Mouse (Mus musculus): ENCODE results near the gene Keap1. TPM values are rescaled to one million over a fixed set of nuclear protein-coding genes. Genes with fewer than 3 reads are reported as not detected.
"Not testable (repeated sequence)": the region's sequence is repeated elsewhere in the genome, so short reads cannot be mapped to it uniquely, and the experiment has no call there.

Keap1 gene
- polyA plus RNA-seq, 1 experiment = 19.6 TPM

GRCm38 (mm10) chr9:21273520-21274228 is 34.5 kb upstream of the Keap1 start:
- H3K36me3 ChIP-seq (ENCODE audit: control insufficient read depth, insufficient read depth, low read length, poor library complexity, severe bottlenecking) = peaks cover 41% of the 10 kb centered on the region

GRCm38 (mm10) chr9:21273094-21273493 is 33.9 kb upstream of the Keap1 start:
- TF ChIP-seq EP300 (IDR thresholded peaks at IDR 0.05; ENCODE audit: insufficient read depth, low read depth, low read length) = no peak
- no peak for TF ChIP-seq CTCF (IDR thresholded peaks at IDR 0.05; ENCODE audit: low read depth, low read length)
- TF ChIP-seq POLR2A (IDR thresholded peaks at IDR 0.05; ENCODE audit: insufficient read depth, low read length) = no peak
- no peaks in the 10 kb centered on the region for H3K4me1 ChIP-seq (ENCODE audit: control insufficient read depth, insufficient read depth, low read length)
- H3K9me3 ChIP-seq (replicated peaks; ENCODE audit: control insufficient read depth, insufficient read depth, low read length, poor library complexity, severe bottlenecking) = no peaks in the 10 kb centered on the region
- H3K27me3 ChIP-seq (ENCODE audit: control insufficient read depth, insufficient read depth, low read length, poor library complexity, severe bottlenecking) = no peaks in the 10 kb centered on the region
- H3K9ac ChIP-seq (ENCODE audit: low read depth, poor library complexity, severe bottlenecking) = no peak overlapping the region
- H3K27ac ChIP-seq (ENCODE audit: insufficient read depth, low read length) = no peak overlapping the region
- H3K36me3 ChIP-seq (ENCODE audit: control insufficient read depth, insufficient read depth, low read length, poor library complexity, severe bottlenecking) = peaks cover 47% of the 10 kb centered on the region
- H3K4me3 ChIP-seq (ENCODE audit: low read depth, low read length) = no peak overlapping the region

More at GRCm38 (mm10) chr9:21273520-21274228, 34.5 kb upstream of the Keap1 start:
- no peak overlapping the region for H3K4me3 ChIP-seq (ENCODE audit: low read depth, low read length)
- TF ChIP-seq EP300 (IDR thresholded peaks at IDR 0.05; ENCODE audit: insufficient read depth, low read depth, low read length) = no peak
- TF ChIP-seq POLR2A (IDR thresholded peaks at IDR 0.05; ENCODE audit: insufficient read depth, low read length) = no peak
- no peak for TF ChIP-seq CTCF (IDR thresholded peaks at IDR 0.05; ENCODE audit: low read depth, low read length)
- no peaks in the 10 kb centered on the region for H3K27me3 ChIP-seq (ENCODE audit: control insufficient read depth, insufficient read depth, low read length, poor library complexity, severe bottlenecking)
- H3K9me3 ChIP-seq (replicated peaks; ENCODE audit: control insufficient read depth, insufficient read depth, low read length, poor library complexity, severe bottlenecking) = no peaks in the 10 kb centered on the region
- no peak overlapping the region for H3K9ac ChIP-seq (ENCODE audit: low read depth, poor library complexity, severe bottlenecking)
- no peak overlapping the region for H3K27ac ChIP-seq (ENCODE audit: insufficient read depth, low read length)
- no peaks in the 10 kb centered on the region for H3K4me1 ChIP-seq (ENCODE audit: control insufficient read depth, insufficient read depth, low read length)

- H3K4me1 ChIP-seq (ENCODE audit: control insufficient read depth, insufficient read depth, low read length) = no peaks in the 10 kb centered on the region
- TF ChIP-seq POLR2A (IDR thresholded peaks at IDR 0.05; ENCODE audit: insufficient read depth, low read length) (no peak), CTCF (IDR thresholded peaks at IDR 0.05; ENCODE audit: low read depth, low read length) (no peak), EP300 (IDR thresholded peaks at IDR 0.05; ENCODE audit: insufficient read depth, low read depth, low read length) (no peak)
- peaks cover 48% of the 10 kb centered on the region for H3K36me3 ChIP-seq (ENCODE audit: control insufficient read depth, insufficient read depth, low read length, poor library complexity, severe bottlenecking)
- H3K4me3 ChIP-seq (ENCODE audit: low read depth, low read length) = no peak overlapping the region
- H3K9me3 ChIP-seq (replicated peaks; ENCODE audit: control insufficient read depth, insufficient read depth, low read length, poor library complexity, severe bottlenecking) = no peaks in the 10 kb centered on the region
- H3K27ac ChIP-seq (ENCODE audit: insufficient read depth, low read length) = no peak overlapping the region
- H3K27me3 ChIP-seq (ENCODE audit: control insufficient read depth, insufficient read depth, low read length, poor library complexity, severe bottlenecking) = no peaks in the 10 kb centered on the region
- H3K9ac ChIP-seq (ENCODE audit: low read depth, poor library complexity, severe bottlenecking) = no peak overlapping the region
These were observed 33.2 kb upstream of the Keap1 start for GRCm38 (mm10) chr9:21272391-21272790.

GRCm38 (mm10) chr9:21269590-21269989 is 30.4 kb upstream of the Keap1 start:
- not testable (repeated sequence) for H3K4me3 ChIP-seq (ENCODE audit: low read depth, low read length); H3K27me3 ChIP-seq (ENCODE audit: control insufficient read depth, insufficient read depth, low read length, poor library complexity, severe bottlenecking); H3K4me1 ChIP-seq (ENCODE audit: control insufficient read depth, insufficient read depth, low read length); H3K9me3 ChIP-seq (replicated peaks; ENCODE audit: control insufficient read depth, insufficient read depth, low read length, poor library complexity, severe bottlenecking); H3K9ac ChIP-seq (ENCODE audit: low read depth, poor library complexity, severe bottlenecking); H3K27ac ChIP-seq (ENCODE audit: insufficient read depth, low read length)
- peaks cover 41% of the 10 kb centered on the region for H3K36me3 ChIP-seq (ENCODE audit: control insufficient read depth, insufficient read depth, low read length, poor library complexity, severe bottlenecking)

- no peak overlapping the region for H3K9ac ChIP-seq (ENCODE audit: low read depth, poor library complexity, severe bottlenecking)
- H3K4me1 ChIP-seq (ENCODE audit: control insufficient read depth, insufficient read depth, low read length) = no peaks in the 10 kb centered on the region
- peaks cover 32% of the 10 kb centered on the region for H3K36me3 ChIP-seq (ENCODE audit: control insufficient read depth, insufficient read depth, low read length, poor library complexity, severe bottlenecking)
- H3K27ac ChIP-seq (ENCODE audit: insufficient read depth, low read length) = no peak overlapping the region
- no peaks in the 10 kb centered on the region for H3K9me3 ChIP-seq (replicated peaks; ENCODE audit: control insufficient read depth, insufficient read depth, low read length, poor library complexity, severe bottlenecking)
- H3K4me3 ChIP-seq (ENCODE audit: low read depth, low read length) = no peak overlapping the region
- TF ChIP-seq POLR2A (IDR thresholded peaks at IDR 0.05; ENCODE audit: insufficient read depth, low read length) (no peak), CTCF (IDR thresholded peaks at IDR 0.05; ENCODE audit: low read depth, low read length) (no peak), EP300 (IDR thresholded peaks at IDR 0.05; ENCODE audit: insufficient read depth, low read depth, low read length) (no peak)
- no peaks in the 10 kb centered on the region for H3K27me3 ChIP-seq (ENCODE audit: control insufficient read depth, insufficient read depth, low read length, poor library complexity, severe bottlenecking)
These were observed 29.1 kb upstream of the Keap1 start for GRCm38 (mm10) chr9:21268305-21268704.

- Histone ChIP-seq H3K4me3 (ENCODE audit: low read depth, low read length) (no peak overlapping the region), H3K9me3 (replicated peaks; ENCODE audit: control insufficient read depth, insufficient read depth, low read length, poor library complexity, severe bottlenecking) (no peaks in the 10 kb centered on the region), H3K27ac (ENCODE audit: insufficient read depth, low read length) (no peak overlapping the region), H3K9ac (ENCODE audit: low read depth, poor library complexity, severe bottlenecking) (no peak overlapping the region), H3K27me3 (ENCODE audit: control insufficient read depth, insufficient read depth, low read length, poor library complexity, severe bottlenecking) (no peaks in the 10 kb centered on the region), H3K36me3 (ENCODE audit: control insufficient read depth, insufficient read depth, low read length, poor library complexity, severe bottlenecking) (peaks cover 21% of the 10 kb centered on the region), H3K4me1 (ENCODE audit: control insufficient read depth, insufficient read depth, low read length) (no peaks in the 10 kb centered on the region)
- TF ChIP-seq POLR2A (IDR thresholded peaks at IDR 0.05; ENCODE audit: insufficient read depth, low read length) = no peak
These were observed 27.7 kb upstream of the Keap1 start for GRCm38 (mm10) chr9:21266889-21267288.

Data from ES-Bruce4 (cell line).